Mouse (Mus musculus) limb, embryonic 14.5 days (tissue): Measurements from ENCODE around the gene Uchl1. TPM values are rescaled to one million over a fixed set of nuclear protein-coding genes. Genes with fewer than 3 reads are reported as not detected.
A peak's percentile ranks its signal among the peaks of the same experiment; 100 is the strongest.

ENCODE experiments used
- ATAC-seq: fragments of 200-750 bp; cut with Nextera tagmentation; 2 replicates; pipeline ENCODE4 v1.8.0; 2017; ENCODE audit warnings: low read depth, moderate number of reproducible peaks, moderate TSS enrichment; ENCODE audit not compliant: low FRiP score
- DNase-seq: peaks from one replicate; pipeline ENCODE4 v3.0.0-alpha.2; 2015; ENCODE audit warnings: low spot score
- H3K27ac ChIP-seq: fragments of 300-500 bp; sonication (generic); replicated peaks from 2 replicates; pipeline ENCODE4 v1.5.1; 2014; ENCODE audit warnings: low read depth, mild to moderate bottlenecking, low read length, moderate library complexity, mixed read lengths
- H3K27me3 ChIP-seq: fragments of 300-500 bp; sonication (generic); 2 replicates; pipeline ENCODE4 v1.6.1; 2014; ENCODE audit warnings: low read length, mixed read lengths; ENCODE audit not compliant: control insufficient read depth, insufficient read depth
- H3K36me3 ChIP-seq: fragments of 300-500 bp; sonication (generic); 2 replicates; pipeline ENCODE4 v1.6.1; 2014; ENCODE audit warnings: mild to moderate bottlenecking, low read length, moderate library complexity, mixed read lengths; ENCODE audit not compliant: control insufficient read depth, insufficient read depth
- H3K4me1 ChIP-seq: fragments of 300-500 bp; sonication (generic); 2 replicates; pipeline ENCODE4 v1.6.1; 2014; ENCODE audit warnings: antibody characterized with exemption, low read length, mixed read lengths; ENCODE audit not compliant: control insufficient read depth, insufficient read depth
- H3K4me2 ChIP-seq: fragments of 300-500 bp; sonication (generic); replicated peaks from 2 replicates; pipeline ENCODE4 v1.6.1; 2014; ENCODE audit warnings: low read depth, mild to moderate bottlenecking, low read length, moderate library complexity; ENCODE audit not compliant: severe bottlenecking
- H3K4me3 ChIP-seq: fragments of 300-500 bp; sonication (generic); replicated peaks from 2 replicates; pipeline ENCODE4 v1.5.1; 2014; ENCODE audit warnings: low read length
- H3K9ac ChIP-seq: fragments of 300-500 bp; sonication (generic); 2 replicates; pipeline ENCODE4 v1.6.1; 2014; ENCODE audit warnings: mild to moderate bottlenecking, low read depth, low read length, moderate library complexity; ENCODE audit not compliant: severe bottlenecking
- H3K9me3 ChIP-seq: fragments of 300-500 bp; sonication (generic); 2 replicates; pipeline ENCODE4 v1.6.1; 2016; ENCODE audit warnings: low read length; ENCODE audit not compliant: control insufficient read depth
- POLR2A ChIP-seq: fragments of 200-500 bp; IDR thresholded peaks from 2 replicates; pipeline ENCODE4 v1.8.0; 2012; ENCODE audit warnings: inconsistent platforms, mild to moderate bottlenecking, moderate library complexity, borderline replicate concordance; ENCODE audit not compliant: insufficient read depth, insufficient read length; ENCODE audit errors: extremely low read depth
- WGBS: fragments of 180-500 bp; shearing (Covaris S2); extraction: QIAGEN DNeasy Blood & Tissue Kit; methylation state at CpG from one replicate; pipeline ENCODE4 v1.1.7; 2014; 5-methylcytosine and 5-hydroxymethylcytosine counted together
- polyA plus RNA-seq, 2 experiments: library from polyadenylated mRNA; depleted of rRNA in 1 of 2; stranded (reverse) in 1 of 2; unstranded in 1 of 2; fragments of >200 nt; fragmentation: Nextera tagmentation in 1 of 2; extraction: Ambion mirVana in 1 of 2; gene quantifications; 2 replicates each; pipeline versions ENCODE4 v1.2.1 to v1.2.3; 2012 to 2014

Gene Uchl1
- polyA plus RNA-seq, 2 experiments = 81.0 to 105 TPM

DNA sequence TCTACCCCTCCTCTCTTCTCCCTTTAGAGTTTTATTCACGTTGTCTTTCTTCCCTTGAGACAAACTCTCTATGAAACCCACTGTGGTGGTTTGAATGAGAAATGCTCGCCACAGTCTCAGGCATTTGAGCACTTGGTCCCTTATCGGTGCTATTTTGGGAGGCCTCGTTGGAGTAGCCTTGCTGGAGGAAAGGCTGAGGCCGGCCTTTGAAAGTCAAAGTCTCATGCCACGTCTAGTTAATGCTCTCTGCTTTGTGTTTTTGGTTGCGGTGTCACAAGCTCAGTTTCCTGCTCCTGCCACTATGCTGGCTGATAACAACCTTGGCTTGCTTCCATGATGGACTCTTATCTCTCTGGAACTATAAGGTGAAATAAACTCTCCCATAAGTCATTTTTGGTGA, 28.4 kb upstream of the Uchl1 start:
- ATAC-seq (no peak), DNase-seq (no peak)
- H3K9me3 ChIP-seq = no peaks in the 10 kb centered on the region
- no peaks in the 10 kb centered on the region for H3K36me3 ChIP-seq
- H3K27me3 ChIP-seq = no peaks in the 10 kb centered on the region
- no peak for TF ChIP-seq POLR2A
- H3K27ac ChIP-seq = no peak overlapping the region
- no peak overlapping the region for H3K4me2 ChIP-seq
- no peaks in the 10 kb centered on the region for H3K4me1 ChIP-seq
- no peak overlapping the region for H3K4me3 ChIP-seq
- H3K9ac ChIP-seq = no peak overlapping the region
- WGBS = 64% methylated on average over 7 of the region's 7 CpGs

DNA sequence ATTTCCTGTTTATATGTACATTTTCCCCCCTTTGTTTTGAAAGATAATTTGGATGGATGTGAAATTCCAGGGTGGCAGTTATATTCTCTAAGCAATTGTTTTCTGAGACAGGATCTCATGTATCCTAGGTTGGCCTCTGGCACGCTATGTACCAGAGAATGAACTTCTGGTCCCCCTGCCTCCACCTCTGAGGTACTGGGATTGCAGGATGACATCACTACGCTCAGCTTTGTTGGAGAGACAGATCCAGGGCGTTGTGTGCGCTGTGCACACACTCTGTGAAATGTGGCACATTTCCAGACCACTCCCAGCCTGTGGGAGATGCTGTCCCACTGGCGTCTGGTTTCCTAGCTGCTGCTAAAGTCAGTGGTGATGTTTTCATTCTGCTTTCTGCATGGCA, 21.7 kb upstream of the Uchl1 start:
- H3K4me2 ChIP-seq = 0 out of 2 replicates have a peak overlapping the region, but pooled peaks have one; percentile 17
- H3K36me3 ChIP-seq = no peaks in the 10 kb centered on the region
- H3K4me3 ChIP-seq = no peak overlapping the region
- H3K27me3 ChIP-seq = no peaks in the 10 kb centered on the region
- H3K4me1 ChIP-seq = peaks cover 6% of the 10 kb centered on the region
- WGBS = 29% methylated on average over 5 of the region's 5 CpGs
- ATAC-seq (peak; percentile 91), DNase-seq (peak; percentile 80)
- no peak for TF ChIP-seq POLR2A
- no peaks in the 10 kb centered on the region for H3K9me3 ChIP-seq
- H3K27ac ChIP-seq = peak overlapping the region; percentile 62; the same call in 1 of the 2 replicates
- H3K9ac ChIP-seq = no peak overlapping the region

DNA sequence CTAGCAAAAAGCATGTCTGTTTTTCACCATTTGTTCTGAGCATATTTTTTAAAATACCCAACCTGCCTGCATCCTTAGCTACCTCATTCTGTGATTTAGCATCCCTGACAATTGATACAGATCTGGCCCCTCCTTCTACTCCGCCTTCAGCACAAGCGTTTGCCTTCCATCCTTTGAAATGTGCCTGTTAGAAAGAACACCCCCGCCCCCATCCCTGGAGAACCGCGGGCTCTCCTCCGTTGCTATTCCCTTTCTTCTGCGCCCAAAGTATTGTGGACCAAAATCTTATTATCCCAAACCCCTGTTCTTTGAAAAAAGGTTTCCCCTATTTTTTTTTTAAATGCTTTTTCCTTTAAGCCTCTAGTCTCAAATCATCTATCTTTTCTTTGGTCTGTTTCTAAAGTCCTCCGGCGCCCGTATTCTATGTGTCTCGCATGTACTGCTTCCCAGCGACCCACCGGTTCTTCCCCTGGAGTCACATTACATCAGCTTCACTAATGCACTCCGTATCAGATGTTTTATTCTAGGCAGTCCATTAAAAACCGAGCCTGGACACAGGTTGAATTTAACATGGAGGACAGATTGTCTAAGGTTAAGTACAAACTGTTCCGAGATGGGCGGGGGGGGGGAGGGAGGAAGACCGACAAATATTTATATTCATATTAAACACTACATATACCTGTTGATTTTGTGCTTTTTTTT, 551 bp upstream of the Uchl1 start:
- TF ChIP-seq POLR2A = no peak
- H3K4me1 ChIP-seq = peaks cover 12% of the 10 kb centered on the region; the same call in 1 of the 2 replicates
- H3K4me2 ChIP-seq = peak overlapping the region; percentile 100
- no peak overlapping the region for H3K9ac ChIP-seq
- under 1% methylated on average over 18 of the region's 18 CpGs for WGBS
- no peak for DNase-seq
- no peak overlapping the region for H3K27ac ChIP-seq
- H3K36me3 ChIP-seq = no peaks in the 10 kb centered on the region
- no peak for ATAC-seq
- peak overlapping the region; percentile 57 for H3K4me3 ChIP-seq
- peaks cover 20% of the 10 kb centered on the region; the same call in 1 of the 2 replicates for H3K27me3 ChIP-seq
- no peaks in the 10 kb centered on the region for H3K9me3 ChIP-seq

DNA sequence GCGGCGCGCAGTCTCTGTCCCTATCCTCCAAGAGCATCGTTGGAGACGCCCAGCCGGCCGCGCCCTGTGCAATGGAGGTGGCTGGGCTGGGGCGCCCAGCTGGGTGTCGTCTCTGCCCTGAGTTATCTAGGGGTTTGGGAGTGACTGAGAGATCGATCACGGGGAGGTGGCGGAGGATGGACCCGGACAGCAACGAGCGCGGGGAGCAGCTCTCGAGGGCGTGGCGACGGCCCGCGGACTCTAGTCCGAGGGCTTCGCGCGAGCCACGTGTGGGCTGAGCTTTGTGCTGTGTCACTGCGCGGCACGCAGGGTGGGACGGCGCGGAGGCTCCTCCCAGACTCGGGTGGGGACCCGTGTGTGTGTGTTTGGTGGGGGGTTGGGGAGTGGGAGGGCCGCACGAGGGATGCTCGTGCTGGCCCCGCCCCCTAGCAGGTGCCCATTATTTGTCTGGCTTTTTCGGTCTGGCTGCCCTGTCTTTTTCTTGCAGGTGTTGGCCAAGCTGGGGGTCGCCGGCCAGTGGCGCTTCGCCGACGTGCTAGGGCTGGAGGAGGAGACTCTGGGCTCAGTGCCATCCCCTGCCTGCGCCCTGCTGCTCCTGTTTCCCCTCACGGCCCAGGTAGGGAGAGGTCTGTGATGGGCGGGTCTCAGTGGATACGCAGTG, 696 bp downstream of the Uchl1 start:
- ATAC-seq (peak; percentile 72), DNase-seq (peak; percentile 41)
- under 1% methylated on average over 48 of the region's 51 CpGs for WGBS
- no peak for TF ChIP-seq POLR2A
- Histone ChIP-seq H3K4me2 (peak overlapping the region; percentile 100), H3K27me3 (peaks cover 20% of the 10 kb centered on the region; the same call in 1 of the 2 replicates), H3K4me3 (peak overlapping the region; percentile 57), H3K36me3 (no peaks in the 10 kb centered on the region), H3K9me3 (no peaks in the 10 kb centered on the region), H3K27ac (no peak overlapping the region), H3K4me1 (peaks cover 12% of the 10 kb centered on the region; the same call in 1 of the 2 replicates), H3K9ac (peak overlapping the region; percentile 56)

DNA sequence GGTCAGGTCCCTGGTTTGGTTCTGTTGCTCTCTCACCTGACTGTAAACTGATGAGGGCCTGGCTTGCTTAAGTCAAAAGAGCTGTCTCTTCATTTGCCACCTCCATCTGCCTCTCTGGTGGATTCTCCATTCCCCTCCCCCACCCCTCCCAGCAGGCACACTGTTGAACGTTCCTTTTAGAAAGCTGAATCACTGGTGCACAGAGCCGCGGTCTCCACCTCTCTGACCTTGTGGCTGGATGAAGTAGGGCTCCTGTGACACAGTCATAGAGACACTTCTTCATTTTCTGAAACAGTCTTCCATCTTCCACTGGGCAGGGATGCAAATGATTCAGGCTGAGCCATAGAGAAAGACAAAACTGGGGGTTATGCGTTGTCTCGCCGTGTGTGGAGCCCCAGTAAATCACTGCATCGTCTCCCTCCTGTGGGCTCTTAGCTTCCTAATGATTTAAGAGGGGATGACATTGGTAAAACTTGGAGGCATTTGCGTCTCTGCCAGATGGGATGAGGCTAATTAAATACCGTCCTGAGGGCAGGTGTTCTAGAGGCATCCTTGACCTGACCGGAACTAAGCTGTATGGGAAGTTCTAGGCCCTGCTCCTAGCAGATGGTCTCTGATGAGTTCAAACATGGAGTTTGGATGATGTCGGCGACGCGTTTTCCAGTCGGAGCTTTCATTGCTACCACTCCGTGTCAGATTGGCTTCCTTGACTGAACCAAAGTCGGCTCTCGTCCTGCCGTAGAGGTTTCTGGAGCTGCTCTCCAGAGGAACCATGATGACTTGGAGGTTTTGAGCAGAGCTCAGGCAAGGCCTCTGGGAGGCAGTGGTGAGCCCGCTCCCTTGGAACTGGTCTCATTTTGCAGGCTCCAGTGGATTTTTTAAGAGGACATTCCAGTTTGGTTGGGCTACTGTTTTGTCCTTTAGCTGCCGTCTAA, 1.8 kb downstream of the Uchl1 start:
- 68% methylated on average over 21 of the region's 21 CpGs for WGBS
- no peak overlapping the region for H3K4me3 ChIP-seq
- H3K36me3 ChIP-seq = peaks cover 2% of the 10 kb centered on the region; the same call in 1 of the 2 replicates
- H3K27me3 ChIP-seq = peaks cover 20% of the 10 kb centered on the region; the same call in 1 of the 2 replicates
- DNase-seq (no peak), ATAC-seq (no peak)
- H3K27ac ChIP-seq = no peak overlapping the region
- H3K4me2 ChIP-seq = no peak overlapping the region
- H3K9ac ChIP-seq = no peak overlapping the region
- peaks cover 12% of the 10 kb centered on the region; the same call in 1 of the 2 replicates for H3K4me1 ChIP-seq
- no peaks in the 10 kb centered on the region for H3K9me3 ChIP-seq
- TF ChIP-seq POLR2A = no peak
